Mouse (Mus musculus) MN1 (cell line): Measurements from ENCODE around the gene Stk10.
"Not testable (repeated sequence)": the region's sequence is repeated elsewhere in the genome, so short reads cannot be mapped to it uniquely, and the experiment has no call there.

Experiments
- DNase-seq: peaks from one replicate; pipeline ENCODE4 v3.0.0-alpha.2; 2016; ENCODE audit warnings: low spot score

Gene Stk10

GRCm38 (mm10) chr11:32532765-32533481 is at the start of gene Stk10:
Gene Stk10 (plus strand): TSS chr11:32533305.
- DNase-seq, result peak; percentile 93

- DNase-seq, result no peak
Measured at GRCm38 (mm10) chr11:32485290-32485689, 47.8 kb upstream of the Stk10 start.

- DNase-seq, result no peak
Measured at GRCm38 (mm10) chr11:32486621-32487020, 46.5 kb upstream of the Stk10 start.

GRCm38 (mm10) chr11:32487501-32487900 is 45.6 kb upstream of the Stk10 start:
- DNase-seq, result no peak

- DNase-seq, result no peak
Measured at GRCm38 (mm10) chr11:32488344-32488743, 44.8 kb upstream of the Stk10 start.

- DNase-seq, result no peak
Measured at GRCm38 (mm10) chr11:32488808-32489670, 44.1 kb upstream of the Stk10 start.

GRCm38 (mm10) chr11:32491079-32491478 is 42.0 kb upstream of the Stk10 start:
- no peak for DNase-seq

GRCm38 (mm10) chr11:32493312-32493711 is 39.8 kb upstream of the Stk10 start:
- no peak for DNase-seq

GRCm38 (mm10) chr11:32495283-32495682 is 37.8 kb upstream of the Stk10 start:
- DNase-seq, result no peak

GRCm38 (mm10) chr11:32498757-32499535 is 34.2 kb upstream of the Stk10 start:
- peak; percentile 42 for DNase-seq

- DNase-seq, result no peak
Measured at GRCm38 (mm10) chr11:32499931-32500330, 33.2 kb upstream of the Stk10 start.

GRCm38 (mm10) chr11:32503711-32504110 is 29.4 kb upstream of the Stk10 start:
- no peak for DNase-seq

- peak; percentile 41 for DNase-seq
Measured at GRCm38 (mm10) chr11:32505091-32505739, 27.9 kb upstream of the Stk10 start.

- DNase-seq, result no peak
Measured at GRCm38 (mm10) chr11:32510930-32511329, 22.2 kb upstream of the Stk10 start.

GRCm38 (mm10) chr11:32514853-32515252 is 18.3 kb upstream of the Stk10 start:
- not testable (repeated sequence) for DNase-seq

GRCm38 (mm10) chr11:32516091-32516490 is 17.0 kb upstream of the Stk10 start:
- no peak for DNase-seq

- no peak for DNase-seq
Measured at GRCm38 (mm10) chr11:32516916-32517712, 16.0 kb upstream of the Stk10 start.

- DNase-seq, result no peak
Measured at GRCm38 (mm10) chr11:32518770-32519169, 14.3 kb upstream of the Stk10 start.

GRCm38 (mm10) chr11:32519354-32519753 is 13.8 kb upstream of the Stk10 start:
- no peak for DNase-seq

GRCm38 (mm10) chr11:32521246-32521645 is 11.9 kb upstream of the Stk10 start:
- DNase-seq, result no peak
